Mouse (Mus musculus) heart, embryonic 10.5 days (tissue): ENCODE results near the gene Upf3b. TPM values are rescaled to one million over a fixed set of nuclear protein-coding genes. Genes with fewer than 3 reads are reported as not detected.
"Not testable (repeated sequence)": the region's sequence is repeated elsewhere in the genome, so short reads cannot be mapped to it uniquely, and the experiment has no call there.

ENCODE experiments used
- DNase-seq: peaks from one replicate; pipeline ENCODE4 v3.0.0-alpha.2; 2017; ENCODE audit warnings: low spot score
- H3K27ac ChIP-seq: fragments of 300-500 bp; sonication (generic); 2 replicates; pipeline ENCODE4 v1.5.1; 2016; ENCODE audit warnings: mild to moderate bottlenecking
- H3K27me3 ChIP-seq: fragments of 300-500 bp; sonication (generic); 2 replicates; pipeline ENCODE4 v1.6.1; 2016; ENCODE audit warnings: mild to moderate bottlenecking; ENCODE audit not compliant: poor library complexity, insufficient read depth, severe bottlenecking
- H3K36me3 ChIP-seq: fragments of 300-500 bp; sonication (generic); 2 replicates; pipeline ENCODE4 v1.6.1; 2016; ENCODE audit warnings: mild to moderate bottlenecking, moderate library complexity
- H3K4me1 ChIP-seq: fragments of 300-500 bp; sonication (generic); 2 replicates; pipeline ENCODE4 v1.6.1; 2016; ENCODE audit warnings: mild to moderate bottlenecking
- H3K4me3 ChIP-seq: fragments of 300-500 bp; sonication (generic); 2 replicates; pipeline ENCODE4 v1.5.1; 2016; ENCODE audit warnings: mild to moderate bottlenecking, moderate library complexity
- H3K9me3 ChIP-seq: fragments of 300-500 bp; sonication (generic); 2 replicates; pipeline ENCODE4 v1.6.1; 2016; ENCODE audit warnings: mild to moderate bottlenecking, moderate library complexity
- WGBS: fragments of 180-500 bp; shearing (Covaris S2); methylation state at CpG from one replicate; pipeline ENCODE4 v1.1.7; 2016; 5-methylcytosine and 5-hydroxymethylcytosine counted together
- polyA plus RNA-seq: library from polyadenylated mRNA; unstranded; fragments of >200 nt; fragmentation: Nextera tagmentation; extraction: Ambion mirVana; gene quantifications from 2 replicates; pipeline ENCODE4 v1.2.1, GENCODE M21; 2016

Gene Upf3b
- polyA plus RNA-seq, 1 experiment from 2014 or later: 15.3 TPM

DNA sequence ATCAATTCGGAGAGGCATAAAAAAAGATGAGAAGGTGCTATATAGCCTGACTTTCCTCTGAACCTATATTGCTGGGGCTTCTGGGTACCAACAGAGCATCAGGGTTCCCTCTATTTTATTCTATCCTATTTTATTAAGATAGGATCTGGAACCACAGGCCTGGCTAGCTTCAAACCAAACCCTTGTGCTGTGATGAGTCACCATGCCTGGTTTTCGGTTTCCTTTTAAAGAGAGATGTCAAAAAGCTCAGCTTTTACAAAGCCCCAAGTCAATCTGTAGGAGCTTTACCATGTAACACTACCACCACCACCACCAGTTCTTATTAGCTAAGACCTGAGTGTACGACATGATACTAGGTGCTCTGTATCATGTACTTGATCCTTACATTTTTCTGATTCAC lies 11.4 kb downstream of the Upf3b start:
- H3K27ac ChIP-seq: no peak overlapping the region
- 86% methylated on average over 3 of the region's 3 CpGs for WGBS
- no peaks in the 10 kb centered on the region for H3K9me3 ChIP-seq
- DNase-seq: no peak
- H3K4me3 ChIP-seq: no peak overlapping the region
- no peaks in the 10 kb centered on the region for H3K27me3 ChIP-seq
- no peaks in the 10 kb centered on the region for H3K4me1 ChIP-seq
- H3K36me3 ChIP-seq: peaks cover 20% of the 10 kb centered on the region; the same call in 1 of the 2 replicates

GRCm38 (mm10) chrX:37095106-37095768 lies 14.9 kb downstream of the Upf3b start:
- H3K4me1 ChIP-seq: no peaks in the 10 kb centered on the region
- H3K27me3 ChIP-seq: no peaks in the 10 kb centered on the region
- H3K4me3 ChIP-seq: no peak overlapping the region
- no peak overlapping the region for H3K27ac ChIP-seq
- peaks cover 23% of the 10 kb centered on the region; the same call in 1 of the 2 replicates for H3K36me3 ChIP-seq
- no peak for DNase-seq
- 84% methylated on average over 11 of the region's 11 CpGs for WGBS
- no peaks in the 10 kb centered on the region for H3K9me3 ChIP-seq

GRCm38 (mm10) chrX:37091457-37091856 lies 18.7 kb downstream of the Upf3b start:
- H3K36me3 ChIP-seq: peaks cover 12% of the 10 kb centered on the region; the same call in 1 of the 2 replicates
- no peaks in the 10 kb centered on the region for H3K27me3 ChIP-seq
- H3K27ac ChIP-seq: no peak overlapping the region
- no peak for DNase-seq
- no peaks in the 10 kb centered on the region for H3K4me1 ChIP-seq
- no peak overlapping the region for H3K4me3 ChIP-seq
- WGBS: 78% methylated on average over 3 of the region's 3 CpGs
- H3K9me3 ChIP-seq: no peaks in the 10 kb centered on the region

- no peak overlapping the region for H3K27ac ChIP-seq
- DNase-seq: no peak
- no peak overlapping the region for H3K4me3 ChIP-seq
- H3K36me3 ChIP-seq: peaks cover 3% of the 10 kb centered on the region; the same call in 1 of the 2 replicates
- no peaks in the 10 kb centered on the region for H3K27me3 ChIP-seq
- H3K9me3 ChIP-seq: no peaks in the 10 kb centered on the region
- 76% methylated on average over 1 of the region's 1 CpGs for WGBS
- H3K4me1 ChIP-seq: no peaks in the 10 kb centered on the region
Observed at GRCm38 (mm10) chrX:37088778-37089177, 21.3 kb downstream of the Upf3b start.

DNA sequence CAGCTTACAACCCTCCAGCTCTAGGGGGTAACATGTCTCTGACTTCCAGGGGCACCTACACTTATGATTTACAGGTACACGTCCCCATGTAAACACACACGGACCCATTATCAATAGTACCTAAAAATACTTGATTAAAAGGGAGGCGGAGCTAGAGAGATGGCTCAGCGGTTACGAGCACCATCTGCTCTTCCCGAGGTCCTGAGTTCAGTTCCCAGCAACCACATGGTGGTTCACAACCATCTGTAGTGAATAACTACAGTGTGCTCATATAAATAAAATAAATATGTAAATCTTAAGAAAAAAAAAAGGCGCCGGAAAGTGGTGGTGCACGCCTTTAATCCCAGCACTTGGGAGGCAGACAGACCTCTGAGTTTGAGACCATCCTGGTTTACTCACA lies 24.5 kb downstream of the Upf3b start:
- Histone ChIP-seq H3K4me1 (no peaks in the 10 kb centered on the region), H3K4me3 (peak overlapping the region; percentile 65), H3K27me3 (no peaks in the 10 kb centered on the region), H3K27ac (peak overlapping the region; percentile 90), H3K36me3 (peaks cover 16% of the 10 kb centered on the region; the same call in 1 of the 2 replicates), H3K9me3 (no peaks in the 10 kb centered on the region)
- 23% methylated on average over 9 of the region's 9 CpGs for WGBS
- no peak for DNase-seq

- Histone ChIP-seq H3K27ac (peak within 1 kb of the TSS; percentile 90), H3K36me3 (peaks cover 16% of the 10 kb centered on the region; the same call in 1 of the 2 replicates), H3K4me3 (peak within 1 kb of the TSS; percentile 65), H3K4me1 (no peaks in the 10 kb centered on the region), H3K9me3 (no peaks in the 10 kb centered on the region), H3K27me3 (no peaks in the 10 kb centered on the region)
- 14% methylated on average over 38 of the region's 38 CpGs for WGBS
- peak; percentile 92 for DNase-seq
Observed at GRCm38 (mm10) chrX:37084927-37085660, 25.0 kb downstream of the Upf3b start, which contains the start of gene Rpl39. Gene Rpl39, minus strand, starts transcription at chrX:37085402.

GRCm38 (mm10) chrX:37084318-37084926 lies 25.7 kb downstream of the Upf3b start:
- no peak for DNase-seq
- 19% methylated on average over 19 of the region's 19 CpGs for WGBS
- H3K27me3 ChIP-seq: no peaks in the 10 kb centered on the region
- H3K4me3 ChIP-seq: peak overlapping the region; percentile 65
- no peaks in the 10 kb centered on the region for H3K9me3 ChIP-seq
- H3K36me3 ChIP-seq: peaks cover 16% of the 10 kb centered on the region; the same call in 1 of the 2 replicates
- no peaks in the 10 kb centered on the region for H3K4me1 ChIP-seq
- H3K27ac ChIP-seq: peak overlapping the region; percentile 90

GRCm38 (mm10) chrX:37081194-37081593 lies 28.9 kb downstream of the Upf3b start:
- no peak for DNase-seq
- Histone ChIP-seq H3K27me3 (no peaks in the 10 kb centered on the region), H3K9me3 (no peaks in the 10 kb centered on the region), H3K4me1 (no peaks in the 10 kb centered on the region), H3K27ac (no peak overlapping the region), H3K4me3 (no peak overlapping the region), H3K36me3 (peaks cover 16% of the 10 kb centered on the region; the same call in 1 of the 2 replicates)
- 53% methylated on average over 6 of the region's 6 CpGs for WGBS

- H3K27ac ChIP-seq, DNase-seq, H3K9me3 ChIP-seq, H3K4me1 ChIP-seq, H3K27me3 ChIP-seq, H3K4me3 ChIP-seq: not testable (repeated sequence)
- H3K36me3 ChIP-seq: peaks cover 16% of the 10 kb centered on the region; the same call in 1 of the 2 replicates
- 80% methylated on average over 4 of the region's 4 CpGs for WGBS
Observed at GRCm38 (mm10) chrX:37080345-37080744, 29.8 kb downstream of the Upf3b start.

- peaks cover 3% of the 10 kb centered on the region; the same call in 1 of the 2 replicates for H3K36me3 ChIP-seq
- no peak for DNase-seq
- H3K9me3 ChIP-seq: no peaks in the 10 kb centered on the region
- H3K27ac ChIP-seq: no peak overlapping the region
- no peaks in the 10 kb centered on the region for H3K27me3 ChIP-seq
- no peaks in the 10 kb centered on the region for H3K4me1 ChIP-seq
- no peak overlapping the region for H3K4me3 ChIP-seq
- WGBS: 73% methylated on average over 8 of the region's 8 CpGs
Observed at GRCm38 (mm10) chrX:37076651-37077050, 33.5 kb downstream of the Upf3b start.

- no peaks in the 10 kb centered on the region for H3K36me3 ChIP-seq
- no peak overlapping the region for H3K27ac ChIP-seq
- WGBS: 40% methylated on average over 9 of the region's 9 CpGs
- H3K4me1 ChIP-seq: no peaks in the 10 kb centered on the region
- DNase-seq: no peak
- no peaks in the 10 kb centered on the region for H3K9me3 ChIP-seq
- no peaks in the 10 kb centered on the region for H3K27me3 ChIP-seq
- no peak overlapping the region for H3K4me3 ChIP-seq
Observed at GRCm38 (mm10) chrX:37074262-37074892, 35.7 kb downstream of the Upf3b start.

DNA sequence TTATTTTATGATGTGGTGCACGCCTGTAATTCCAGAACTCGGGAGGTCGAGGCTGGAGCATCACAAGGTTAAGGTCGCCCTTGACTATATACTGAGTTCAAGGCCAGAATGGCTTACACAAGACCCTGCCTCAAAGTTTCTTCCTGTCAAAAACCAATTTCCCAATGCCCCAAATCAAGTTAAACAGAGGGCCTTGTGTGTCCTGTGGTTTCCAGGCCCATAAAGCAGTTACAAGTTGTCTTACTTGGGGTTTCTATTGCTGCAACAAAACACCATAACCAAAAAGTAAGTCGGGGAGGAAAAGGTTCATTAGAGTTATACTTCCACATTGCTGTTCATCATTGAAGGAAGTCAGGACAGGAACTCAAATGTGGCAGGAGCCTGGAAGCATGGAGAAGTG lies 41.4 kb downstream of the Upf3b start:
- no peak overlapping the region for H3K4me3 ChIP-seq
- H3K36me3 ChIP-seq: no peaks in the 10 kb centered on the region
- H3K4me1 ChIP-seq: no peaks in the 10 kb centered on the region
- DNase-seq: no peak
- H3K27ac ChIP-seq: no peak overlapping the region
- WGBS: 78% methylated on average over 5 of the region's 5 CpGs
- H3K27me3 ChIP-seq: no peaks in the 10 kb centered on the region
- no peaks in the 10 kb centered on the region for H3K9me3 ChIP-seq
